Mouse (Mus musculus) embryonic facial prominence, embryonic 10.5 days (tissue): ENCODE results near the gene Fbxl16. TPM values are rescaled to one million over a fixed set of nuclear protein-coding genes. Genes with fewer than 3 reads are reported as not detected.

Source experiments
- DNase-seq: peaks from one replicate; pipeline ENCODE4 v3.0.0-alpha.2; 2017; ENCODE audit warnings: low spot score
- H3K27ac ChIP-seq: fragments of 300-500 bp; sonication (generic); replicated peaks from 2 replicates; pipeline ENCODE4 v1.5.1; 2016; ENCODE audit warnings: mild to moderate bottlenecking
- H3K27me3 ChIP-seq: fragments of 300-500 bp; sonication (generic); replicated peaks from 2 replicates; pipeline ENCODE4 v1.6.1; 2016; ENCODE audit warnings: low read depth, mild to moderate bottlenecking; ENCODE audit not compliant: poor library complexity, severe bottlenecking
- H3K36me3 ChIP-seq: fragments of 300-500 bp; sonication (generic); replicated peaks from 2 replicates; pipeline ENCODE4 v1.6.1; 2016; ENCODE audit warnings: mild to moderate bottlenecking, moderate library complexity
- H3K4me1 ChIP-seq: fragments of 300-500 bp; sonication (generic); 2 replicates; pipeline ENCODE4 v1.6.1; 2016
- H3K4me3 ChIP-seq: fragments of 300-500 bp; sonication (generic); 2 replicates; pipeline ENCODE4 v1.5.1; 2016; ENCODE audit warnings: mild to moderate bottlenecking, moderate library complexity
- H3K9me3 ChIP-seq: fragments of 300-500 bp; sonication (generic); 2 replicates; pipeline ENCODE4 v1.6.1; 2016; ENCODE audit warnings: mild to moderate bottlenecking
- WGBS: fragments of 180-500 bp; shearing (Covaris S2); methylation state at CpG from one replicate; pipeline ENCODE4 v1.1.7; 2016; 5-methylcytosine and 5-hydroxymethylcytosine counted together
- polyA plus RNA-seq: library from polyadenylated mRNA; unstranded; fragments of >200 nt; fragmentation: Nextera tagmentation; extraction: Ambion mirVana; gene quantifications from 2 replicates; pipeline ENCODE4 v1.2.1, GENCODE M21; 2016

Gene Fbxl16
- polyA plus RNA-seq, 1 experiment from 2014 or later = 5.0 TPM

DNA sequence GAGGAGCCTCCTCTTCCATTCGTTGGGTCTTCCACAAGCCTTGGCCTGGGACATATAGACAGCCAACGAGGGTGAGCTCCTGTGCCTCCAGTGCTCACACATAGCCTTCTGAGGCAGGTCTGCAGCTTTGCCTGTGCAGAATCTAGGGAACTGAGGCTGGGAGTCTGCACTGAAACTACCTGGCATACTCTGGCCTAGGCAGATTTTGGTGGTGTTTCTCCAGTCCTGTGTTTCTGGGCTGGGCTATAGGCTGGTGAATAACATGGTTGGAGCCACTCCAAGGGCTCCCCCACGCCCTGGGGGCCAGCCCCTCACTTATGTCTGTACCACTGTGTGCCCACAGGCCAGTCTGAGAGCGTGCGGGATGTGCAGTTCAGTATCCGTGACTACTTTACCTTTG is 16.4 kb downstream of the Fbxl16 start:
- H3K27me3 ChIP-seq = peaks cover 19% of the 10 kb centered on the region
- H3K9me3 ChIP-seq = no peaks in the 10 kb centered on the region
- H3K4me1 ChIP-seq = peaks cover 59% of the 10 kb centered on the region
- H3K4me3 ChIP-seq = peak overlapping the region; percentile 70; the same call in 1 of the 2 replicates
- no peak overlapping the region for H3K27ac ChIP-seq
- H3K36me3 ChIP-seq = peaks cover 42% of the 10 kb centered on the region
- no peak for DNase-seq
- WGBS = 92% methylated on average over 6 of the region's 6 CpGs

- Histone ChIP-seq H3K27ac (no peak overlapping the region), H3K4me3 (0 out of 2 replicates have a peak overlapping the region, but pooled peaks have one; percentile 2), H3K36me3 (peaks cover 50% of the 10 kb centered on the region), H3K27me3 (peaks cover 12% of the 10 kb centered on the region), H3K9me3 (no peaks in the 10 kb centered on the region), H3K4me1 (peaks cover 67% of the 10 kb centered on the region)
- DNase-seq = no peak
- 94% methylated on average over 27 of the region's 27 CpGs for WGBS
Observed at GRCm38 (mm10) chr17:25825984-25826570, 17.2 kb downstream of the Fbxl16 start.

GRCm38 (mm10) chr17:25827011-25827410 is 18.1 kb downstream of the Fbxl16 start:
- DNase-seq = no peak
- Histone ChIP-seq H3K4me1 (peaks cover 76% of the 10 kb centered on the region), H3K27ac (no peak overlapping the region), H3K27me3 (peaks cover 4% of the 10 kb centered on the region; the same call in 1 of the 2 replicates), H3K4me3 (peak overlapping the region; percentile 81), H3K36me3 (peaks cover 59% of the 10 kb centered on the region), H3K9me3 (no peaks in the 10 kb centered on the region)
- 92% methylated on average over 13 of the region's 13 CpGs for WGBS

DNA sequence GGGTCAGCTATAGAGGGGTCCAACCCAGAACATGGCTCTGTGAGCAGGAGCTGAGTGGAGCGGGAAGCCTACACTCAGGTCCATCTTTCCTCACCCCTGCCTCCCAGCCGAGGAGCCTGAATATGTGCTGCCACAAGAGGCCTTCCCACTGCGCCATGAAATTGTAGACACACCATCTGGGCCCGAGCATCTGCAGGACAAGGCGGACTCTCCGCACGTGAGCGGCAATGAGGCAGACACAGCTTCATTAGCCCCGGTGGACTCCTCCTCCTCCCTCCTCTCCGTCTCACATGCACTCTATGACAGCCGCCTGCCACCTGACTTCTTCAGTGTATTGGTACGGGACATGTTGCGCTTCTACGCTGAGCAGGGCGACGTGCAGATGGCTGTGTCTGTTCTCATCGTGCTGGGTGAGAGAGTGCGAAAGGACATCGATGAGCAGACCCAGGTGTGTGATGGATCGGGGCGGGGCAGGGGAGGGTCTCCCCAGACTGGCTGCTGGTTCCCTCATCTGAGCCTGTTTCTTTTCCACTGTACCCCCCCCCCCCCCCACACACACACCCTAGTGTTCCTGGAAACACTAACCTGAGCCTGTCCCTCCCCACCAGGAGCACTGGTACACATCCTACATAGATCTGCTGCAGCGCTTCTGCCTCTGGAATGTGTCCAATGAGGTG is 18.8 kb downstream of the Fbxl16 start:
- DNase-seq = no peak
- peaks cover 59% of the 10 kb centered on the region for H3K36me3 ChIP-seq
- H3K4me3 ChIP-seq = peak overlapping the region; percentile 81
- H3K27ac ChIP-seq = no peak overlapping the region
- WGBS = 92% methylated on average over 22 of the region's 22 CpGs
- H3K27me3 ChIP-seq = no peaks in the 10 kb centered on the region
- peaks cover 79% of the 10 kb centered on the region for H3K4me1 ChIP-seq
- no peaks in the 10 kb centered on the region for H3K9me3 ChIP-seq

- Histone ChIP-seq H3K27ac (peak overlapping the region; percentile 87), H3K36me3 (peaks cover 59% of the 10 kb centered on the region), H3K4me3 (peak overlapping the region; percentile 81), H3K9me3 (no peaks in the 10 kb centered on the region), H3K27me3 (no peaks in the 10 kb centered on the region), H3K4me1 (peaks cover 76% of the 10 kb centered on the region)
- 83% methylated on average over 8 of the region's 8 CpGs for WGBS
- DNase-seq = no peak
Observed at GRCm38 (mm10) chr17:25828223-25828594, 19.3 kb downstream of the Fbxl16 start.

GRCm38 (mm10) chr17:25828712-25829557 is 20.1 kb downstream of the Fbxl16 start, which contains the start of gene Jmjd8:
Jmjd8 (plus strand) TSS chr17:25828867.
- 1% methylated on average over 32 of the region's 32 CpGs for WGBS
- Histone ChIP-seq H3K4me3 (peak within 1 kb of the TSS; percentile 81), H3K27ac (peak within 1 kb of the TSS; percentile 87), H3K9me3 (no peaks in the 10 kb centered on the region), H3K27me3 (no peaks in the 10 kb centered on the region), H3K4me1 (peaks cover 78% of the 10 kb centered on the region), H3K36me3 (peaks cover 59% of the 10 kb centered on the region)
- DNase-seq = peak; percentile 86

DNA sequence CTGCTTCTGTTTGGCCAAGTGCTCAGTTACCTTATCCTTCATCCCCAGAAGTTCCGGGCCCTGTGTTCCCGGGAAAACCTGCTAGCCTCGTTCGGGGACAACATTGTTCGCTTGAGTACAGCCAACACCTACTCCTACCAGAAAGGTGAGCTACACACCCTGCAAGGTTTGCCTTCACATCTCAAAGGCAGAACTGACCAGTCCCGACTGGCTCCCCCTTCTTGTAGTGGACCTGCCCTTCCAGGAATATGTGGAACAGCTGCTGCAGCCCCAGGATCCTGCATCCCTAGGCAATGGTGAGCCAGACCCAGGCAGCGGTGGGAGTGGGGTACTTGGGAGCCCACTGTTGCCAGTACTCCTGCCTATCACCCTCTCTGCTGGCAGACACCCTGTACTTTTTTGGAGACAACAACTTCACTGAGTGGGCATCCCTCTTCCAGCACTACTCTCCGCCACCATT is 20.7 kb downstream of the Fbxl16 start:
- Histone ChIP-seq H3K27me3 (no peaks in the 10 kb centered on the region), H3K4me1 (peaks cover 78% of the 10 kb centered on the region), H3K9me3 (no peaks in the 10 kb centered on the region), H3K27ac (peak overlapping the region; percentile 87), H3K36me3 (peaks cover 62% of the 10 kb centered on the region), H3K4me3 (peak overlapping the region; percentile 81)
- peak; percentile 29 for DNase-seq
- WGBS = 42% methylated on average over 8 of the region's 8 CpGs

- Histone ChIP-seq H3K4me1 (peaks cover 78% of the 10 kb centered on the region), H3K27ac (0 out of 2 replicates have a peak overlapping the region, but pooled peaks have one; percentile 11), H3K4me3 (peak overlapping the region; percentile 81), H3K9me3 (no peaks in the 10 kb centered on the region), H3K36me3 (peaks cover 66% of the 10 kb centered on the region), H3K27me3 (no peaks in the 10 kb centered on the region)
- 87% methylated on average over 4 of the region's 4 CpGs for WGBS
- no peak for DNase-seq
Observed at GRCm38 (mm10) chr17:25830200-25830753, 21.4 kb downstream of the Fbxl16 start.

GRCm38 (mm10) chr17:25830806-25831431 is 22.0 kb downstream of the Fbxl16 start:
- 0 out of 2 replicates have a peak overlapping the region, but pooled peaks have one; percentile 11 for H3K27ac ChIP-seq

GRCm38 (mm10) chr17:25831451-25832281 is 22.8 kb downstream of the Fbxl16 start:
- peaks cover 85% of the 10 kb centered on the region for H3K4me1 ChIP-seq
- H3K27ac ChIP-seq = peak overlapping the region; percentile 95
- H3K36me3 ChIP-seq = peaks cover 63% of the 10 kb centered on the region
- no peaks in the 10 kb centered on the region for H3K9me3 ChIP-seq
- peak; percentile 26 for DNase-seq
- H3K4me3 ChIP-seq = peak overlapping the region; percentile 81
- H3K27me3 ChIP-seq = no peaks in the 10 kb centered on the region
- WGBS = 67% methylated on average over 21 of the region's 21 CpGs

More at GRCm38 (mm10) chr17:25830806-25831431, 22.0 kb downstream of the Fbxl16 start:
- peaks cover 80% of the 10 kb centered on the region for H3K4me1 ChIP-seq
- H3K4me3 ChIP-seq = peak overlapping the region; percentile 81
- no peaks in the 10 kb centered on the region for H3K9me3 ChIP-seq
- peaks cover 66% of the 10 kb centered on the region for H3K36me3 ChIP-seq
- H3K27me3 ChIP-seq = no peaks in the 10 kb centered on the region
- DNase-seq = no peak
- WGBS = 87% methylated on average over 14 of the region's 14 CpGs
